Mouse (Mus musculus) MEL (cell line): ENCODE data around the gene Gm10840. TPM values are rescaled to one million over a fixed set of nuclear protein-coding genes. Genes with fewer than 3 reads are reported as not detected.

Source experiments
- DNase-seq: peaks from one replicate; pipeline ENCODE4 v3.0.0; 2011; ENCODE audit warnings: low read depth, low spot score
- H3K27ac ChIP-seq: 2 replicates; pipeline ENCODE4 v1.5.1; 2012; ENCODE audit warnings: low read depth, mild to moderate bottlenecking, control low read depth, low read length, moderate library complexity; ENCODE audit not compliant: control insufficient read depth
- H3K27me3 ChIP-seq, 2 experiments: fragments of 150-350 bp in 1 of 2; sonication (generic) in 1 of 2; 2 replicates each; pipeline ENCODE4 v1.6.1; 2012; ENCODE audit warnings: low read length in 2 of 2, mild to moderate bottlenecking in 2 of 2, improper control_type of control experiment in 1 of 2, moderate library complexity in 1 of 2; ENCODE audit not compliant: insufficient read depth in 2 of 2, control insufficient read depth in 1 of 2
- H3K36me3 ChIP-seq, 2 experiments: 2 replicates each; pipeline ENCODE4 v1.6.1; 2012 to 2014; ENCODE audit warnings: low read length in 2 of 2, improper control_type of control experiment in 1 of 2, inconsistent platforms in 1 of 2, mild to moderate bottlenecking in 1 of 2; ENCODE audit not compliant: insufficient read depth in 2 of 2, control insufficient read depth in 1 of 2
- H3K4me1 ChIP-seq, 2 experiments: fragments of 150-350 bp in 1 of 2; sonication (generic) in 1 of 2; 2 replicates each; pipeline ENCODE4 v1.6.1; 2012; ENCODE audit warnings: low read length in 2 of 2, improper control_type of control experiment in 1 of 2, mild to moderate bottlenecking in 1 of 2; ENCODE audit not compliant: insufficient read depth in 2 of 2, control insufficient read depth in 1 of 2
- H3K4me3 ChIP-seq, 2 experiments: fragments of 150-350 bp in 1 of 2; sonication (generic) in 1 of 2; 2 replicates each; pipeline ENCODE4 v1.5.1; 2012; ENCODE audit warnings: low read depth in 2 of 2, low read length in 2 of 2, mild to moderate bottlenecking in 2 of 2, moderate library complexity in 2 of 2, control low read depth in 1 of 2, improper control_type of control experiment in 1 of 2; ENCODE audit not compliant: control insufficient read depth in 1 of 2, insufficient read depth in 1 of 2
- H3K79me2 ChIP-seq: 2 replicates; pipeline ENCODE4 v1.6.1; 2012; ENCODE audit warnings: mild to moderate bottlenecking, low read length, moderate library complexity; ENCODE audit not compliant: control insufficient read depth, poor library complexity, insufficient read depth
- H3K9ac ChIP-seq: 2 replicates; pipeline ENCODE4 v1.6.1; 2012; ENCODE audit warnings: low read depth, mild to moderate bottlenecking, control low read depth, low read length, moderate library complexity; ENCODE audit not compliant: control insufficient read depth, poor library complexity, severe bottlenecking
- H3K9me3 ChIP-seq: fragments of 150-350 bp; sonication (generic); replicated peaks from 2 replicates; pipeline ENCODE4 v1.6.1; 2012; ENCODE audit warnings: mild to moderate bottlenecking, low read length, improper control_type of control experiment, moderate library complexity; ENCODE audit not compliant: insufficient read depth
- BHLHE40 ChIP-seq: IDR thresholded peaks from 2 replicates; pipeline ENCODE4 v1.6.1; 2012; ENCODE audit warnings: low read depth, mild to moderate bottlenecking, inconsistent platforms, low read length, improper control_type of control experiment, borderline replicate concordance
- CHD1 ChIP-seq: IDR thresholded peaks from 2 replicates; pipeline ENCODE4 v1.6.1; 2012; ENCODE audit warnings: low read depth, mild to moderate bottlenecking, inconsistent platforms, low read length, improper control_type of control experiment
- CHD2 ChIP-seq: IDR thresholded peaks from 2 replicates; pipeline ENCODE4 v1.6.1; 2011; ENCODE audit warnings: low read length, improper control_type of control experiment
- CTCF ChIP-seq, 3 experiments: IDR thresholded peaks in 2 of 3; conservative IDR thresholded peaks in 1 of 3; 2 replicates each; pipeline ENCODE4 v1.5.1; 2011 to 2012; ENCODE audit warnings: low read length in 3 of 3, low read depth in 2 of 3, mild to moderate bottlenecking in 2 of 3, improper control_type of control experiment in 1 of 3, inconsistent platforms in 1 of 3, mixed read lengths in 1 of 3, moderate library complexity in 1 of 3; ENCODE audit not compliant: control insufficient read depth in 1 of 3, insufficient read depth in 1 of 3, poor library complexity in 1 of 3, severe bottlenecking in 1 of 3
- E2F4 ChIP-seq: IDR thresholded peaks from 2 replicates; pipeline ENCODE4 v1.6.1; 2011; ENCODE audit warnings: low read depth, low read length, improper control_type of control experiment, borderline replicate concordance
- ELF1 ChIP-seq: IDR thresholded peaks from 2 replicates; pipeline ENCODE4 v1.6.1; 2014; ENCODE audit warnings: low read depth, mild to moderate bottlenecking, inconsistent platforms, low read length, improper control_type of control experiment, moderate library complexity
- EP300 ChIP-seq, 2 experiments: IDR thresholded peaks; 2 replicates each; pipeline ENCODE4 v1.6.1; 2011; ENCODE audit warnings: improper control_type of control experiment in 2 of 2, low read length in 2 of 2, low read depth in 1 of 2, mild to moderate bottlenecking in 1 of 2
- ETS1 ChIP-seq: IDR thresholded peaks from 2 replicates; pipeline ENCODE4 v1.6.1; 2012; ENCODE audit warnings: low read depth, mild to moderate bottlenecking, inconsistent platforms, low read length, improper control_type of control experiment, moderate library complexity
- GABPA ChIP-seq: IDR thresholded peaks from 2 replicates; pipeline ENCODE4 v1.6.1; 2012; ENCODE audit warnings: low read depth, mild to moderate bottlenecking, inconsistent platforms, low read length, improper control_type of control experiment, moderate library complexity
- GATA1 ChIP-seq: IDR thresholded peaks from 2 replicates; pipeline ENCODE4 v1.6.1; 2011; ENCODE audit warnings: low read depth, low read length, improper control_type of control experiment
- HCFC1 ChIP-seq: IDR thresholded peaks from 2 replicates; pipeline ENCODE4 v1.6.1; 2012; ENCODE audit warnings: low read depth, mild to moderate bottlenecking, inconsistent platforms, low read length, improper control_type of control experiment, moderate library complexity
- JUND ChIP-seq: IDR thresholded peaks from 2 replicates; pipeline ENCODE4 v1.6.1; 2011; ENCODE audit warnings: low read depth, mild to moderate bottlenecking, improper control_type of control experiment, low read length
- KAT2A ChIP-seq: conservative IDR thresholded peaks from 2 replicates; pipeline ENCODE4 v1.6.1; 2012; ENCODE audit warnings: low read depth, low read length, improper control_type of control experiment, inconsistent platforms
- MAX ChIP-seq: IDR thresholded peaks from 2 replicates; pipeline ENCODE4 v1.6.1; 2011; ENCODE audit warnings: low read length, improper control_type of control experiment
- MAZ ChIP-seq: IDR thresholded peaks from 2 replicates; pipeline ENCODE4 v1.6.1; 2012; ENCODE audit warnings: low read depth, mild to moderate bottlenecking, inconsistent platforms, low read length, improper control_type of control experiment
- MEF2A ChIP-seq: IDR thresholded peaks from 2 replicates; pipeline ENCODE4 v1.6.1; 2014; ENCODE audit warnings: low read depth, mild to moderate bottlenecking, inconsistent platforms, low read length, improper control_type of control experiment; ENCODE audit not compliant: poor library complexity, insufficient replicate concordance, severe bottlenecking; ENCODE audit errors: extremely low read depth
- MXI1 ChIP-seq: IDR thresholded peaks from 2 replicates; pipeline ENCODE4 v1.6.1; 2011; ENCODE audit warnings: mild to moderate bottlenecking, low read depth, low read length, improper control_type of control experiment
- MYB ChIP-seq: IDR thresholded peaks from 2 replicates; pipeline ENCODE4 v1.6.1; 2011; ENCODE audit warnings: mild to moderate bottlenecking, low read depth, low read length, improper control_type of control experiment
- MYC ChIP-seq: IDR thresholded peaks from 2 replicates; pipeline ENCODE4 v1.6.1; 2011; ENCODE audit warnings: low read depth, mild to moderate bottlenecking, low read length, improper control_type of control experiment, moderate library complexity
- NELFE ChIP-seq: IDR thresholded peaks from 2 replicates; pipeline ENCODE4 v1.6.1; 2011; ENCODE audit warnings: low read depth, low read length, improper control_type of control experiment
- NRF1 ChIP-seq: IDR thresholded peaks from 2 replicates; pipeline ENCODE4 v1.6.1; 2014; ENCODE audit warnings: low read depth, mild to moderate bottlenecking, inconsistent platforms, low read length, improper control_type of control experiment, moderate library complexity; ENCODE audit not compliant: poor library complexity, insufficient read depth, severe bottlenecking
- POLR2A ChIP-seq, 2 experiments: IDR thresholded peaks; 2 replicates each; pipeline ENCODE4 v1.6.1; 2011 to 2012; ENCODE audit warnings: low read length in 2 of 2, mild to moderate bottlenecking in 2 of 2, control low read depth in 1 of 2, improper control_type of control experiment in 1 of 2, low read depth in 1 of 2, moderate library complexity in 1 of 2; ENCODE audit not compliant: control insufficient read depth in 1 of 2, insufficient read depth in 1 of 2, poor library complexity in 1 of 2
- POLR2AphosphoS2 ChIP-seq: IDR thresholded peaks from 2 replicates; pipeline ENCODE4 v1.6.1; 2011; ENCODE audit warnings: low read length, improper control_type of control experiment
- POLR2AphosphoS5 ChIP-seq: IDR thresholded peaks from 2 replicates; pipeline ENCODE4 v1.6.1; 2012; ENCODE audit warnings: low read depth, borderline replicate concordance, mild to moderate bottlenecking, inconsistent platforms, low read length, moderate library complexity, mixed read lengths
- RAD21 ChIP-seq: IDR thresholded peaks from 2 replicates; pipeline ENCODE4 v1.6.1; 2011; ENCODE audit warnings: mild to moderate bottlenecking, low read depth, low read length, improper control_type of control experiment
- RCOR1 ChIP-seq: IDR thresholded peaks from 2 replicates; pipeline ENCODE4 v1.6.1; 2012; ENCODE audit warnings: low read depth, mild to moderate bottlenecking, inconsistent platforms, low read length, improper control_type of control experiment
- SIN3A ChIP-seq: IDR thresholded peaks from 2 replicates; pipeline ENCODE4 v1.6.1; 2012; ENCODE audit warnings: low read length, improper control_type of control experiment, inconsistent platforms
- SMC3 ChIP-seq: IDR thresholded peaks from 2 replicates; pipeline ENCODE4 v1.6.1; 2011; ENCODE audit warnings: low read depth, low read length, improper control_type of control experiment
- TAL1 ChIP-seq: IDR thresholded peaks from 2 replicates; pipeline ENCODE4 v1.6.1; 2012; ENCODE audit warnings: mild to moderate bottlenecking, inconsistent platforms, low read length, moderate library complexity, mixed read lengths
- TBP ChIP-seq: IDR thresholded peaks from 2 replicates; pipeline ENCODE4 v1.8.0; 2011; ENCODE audit warnings: low read depth, low read length, improper control_type of control experiment
- TCF12 ChIP-seq: IDR thresholded peaks from 2 replicates; pipeline ENCODE4 v1.6.1; 2014; ENCODE audit warnings: low read depth, mild to moderate bottlenecking, inconsistent platforms, low read length, improper control_type of control experiment, moderate library complexity
- UBTF ChIP-seq: IDR thresholded peaks from 2 replicates; pipeline ENCODE4 v1.6.1; 2012; ENCODE audit warnings: low read depth, mild to moderate bottlenecking, inconsistent platforms, low read length, improper control_type of control experiment, moderate library complexity, borderline replicate concordance; ENCODE audit not compliant: insufficient read depth
- USF1 ChIP-seq: IDR thresholded peaks from 2 replicates; pipeline ENCODE4 v1.6.1; 2014; ENCODE audit warnings: low read depth, mild to moderate bottlenecking, inconsistent platforms, low read length, improper control_type of control experiment, moderate library complexity
- USF2 ChIP-seq, 2 experiments: IDR thresholded peaks; 2 replicates each; pipeline ENCODE4 v1.6.1; 2011 to 2012; ENCODE audit warnings: improper control_type of control experiment in 2 of 2, low read length in 2 of 2, borderline replicate concordance in 1 of 2, inconsistent platforms in 1 of 2, low read depth in 1 of 2, mild to moderate bottlenecking in 1 of 2; ENCODE audit not compliant: insufficient read depth in 1 of 2
- ZC3H11A ChIP-seq: IDR thresholded peaks from 2 replicates; pipeline ENCODE4 v1.6.1; 2012; ENCODE audit warnings: low read depth, mild to moderate bottlenecking, inconsistent platforms, low read length, improper control_type of control experiment
- ZKSCAN1 ChIP-seq: IDR thresholded peaks from 2 replicates; pipeline ENCODE4 v1.6.1; 2012; ENCODE audit warnings: low read depth, mild to moderate bottlenecking, inconsistent platforms, low read length, improper control_type of control experiment, moderate library complexity
- ZMIZ1 ChIP-seq: IDR thresholded peaks from 2 replicates; pipeline ENCODE4 v1.6.1; 2012; ENCODE audit warnings: low read depth, mild to moderate bottlenecking, inconsistent platforms, low read length, improper control_type of control experiment, moderate library complexity
- ZNF384 ChIP-seq: IDR thresholded peaks from 2 replicates; pipeline ENCODE4 v1.6.1; 2012; ENCODE audit warnings: low read depth, mild to moderate bottlenecking, inconsistent platforms, low read length, improper control_type of control experiment
- polyA plus RNA-seq, 2 experiments: library from polyadenylated mRNA; stranded (reverse) in 1 of 2; unstranded in 1 of 2; fragments of >175 nt in 1 of 2; fragments of >200 nt in 1 of 2; gene quantifications; 2 replicates each; pipeline versions ENCODE4 v1.2.1 to v1.2.4; 2012; ENCODE audit warnings: low replicate concordance in 2 of 2, low read depth in 1 of 2; ENCODE audit not compliant: insufficient read length in 2 of 2, insufficient read depth in 1 of 2, missing spikeins in 1 of 2
- total RNA-seq: library from RNA; depleted of rRNA; stranded (reverse); fragments of 300-350 nt; gene quantifications from 2 replicates; pipeline ENCODE4 v1.2.3, GENCODE M21; 2012

Gm10840 gene
- total and polyA plus RNA-seq, 3 experiments = not detected

GRCm38 (mm10) chr11:106129477-106129876 is 31.2 kb upstream of the Gm10840 start:
- H3K27ac ChIP-seq = peak overlapping the region; percentile 48
- H3K27me3 ChIP-seq = no peaks in the 10 kb centered on the region
- H3K4me1 ChIP-seq = peaks cover 18 to 19% of the 10 kb centered on the region in 2 experiments
- peaks cover 0 to 30% of the 10 kb centered on the region in 2 experiments; a peak in 2 of 4 replicates for H3K36me3 ChIP-seq
- DNase-seq = peak; percentile 92
- H3K9ac ChIP-seq = no peak overlapping the region
- H3K9me3 ChIP-seq = no peaks in the 10 kb centered on the region
- H3K79me2 ChIP-seq = no peaks in the 10 kb centered on the region
- no peak overlapping the region for H3K4me3 ChIP-seq
- TF ChIP-seq TBP (no peak), SMC3 (no peak), ELF1 (no peak), POLR2AphosphoS5 (no peak), GABPA (no peak), POLR2AphosphoS2 (no peak), ZMIZ1 (no peak), EP300 (IDR thresholded peaks at IDR 0.05; ENCODE audit: low read depth in 1 of 2, low read length in 2 of 2) (peak; percentile 99), MYC (no peak), USF1 (no peak), BHLHE40 (peak; percentile 41; the same call in 1 of the 2 replicates), SIN3A (peak; percentile 86), MYB (peak; percentile 73; the same call in 1 of the 2 replicates), MXI1 (no peak; the same call in 1 of the 2 replicates), TCF12 (peak; percentile 100), CTCF (IDR thresholded peaks at IDR 0.05 in 2 of 3, conservative IDR thresholded peaks at IDR 0.05 in 1 of 3; ENCODE audit: control insufficient read depth in 1 of 3, insufficient read depth in 1 of 3, low read depth in 2 of 3, low read length in 3 of 3, poor library complexity in 1 of 3, severe bottlenecking in 1 of 3) (no peak), POLR2A (IDR thresholded peaks at IDR 0.05; ENCODE audit: control insufficient read depth in 1 of 2, insufficient read depth in 1 of 2, low read depth in 1 of 2, low read length in 2 of 2, poor library complexity in 1 of 2) (no peak), ETS1 (peak; percentile 96), MAZ (0 out of 2 replicates have a peak, but pooled peaks have one; percentile 1), ZKSCAN1 (no peak; the same call in 1 of the 2 replicates), RAD21 (no peak), MEF2A (peak; percentile 68; the same call in 1 of the 2 replicates), CHD1 (no peak), NRF1 (no peak), JUND (no peak), ZNF384 (peak; percentile 100), MAX (no peak), NELFE (no peak), UBTF (no peak), ZC3H11A (no peak), E2F4 (no peak), KAT2A (no peak), TAL1 (peak; percentile 98), CHD2 (no peak), RCOR1 (peak; percentile 100), GATA1 (peak; percentile 99), HCFC1 (no peak), USF2 (IDR thresholded peaks at IDR 0.05; ENCODE audit: borderline replicate concordance in 1 of 2, insufficient read depth in 1 of 2, low read depth in 1 of 2, low read length in 2 of 2) (no peak)
